Comparison of ENCODE assay signal across 11 mouse cellular contexts in the genomic region with DNA sequence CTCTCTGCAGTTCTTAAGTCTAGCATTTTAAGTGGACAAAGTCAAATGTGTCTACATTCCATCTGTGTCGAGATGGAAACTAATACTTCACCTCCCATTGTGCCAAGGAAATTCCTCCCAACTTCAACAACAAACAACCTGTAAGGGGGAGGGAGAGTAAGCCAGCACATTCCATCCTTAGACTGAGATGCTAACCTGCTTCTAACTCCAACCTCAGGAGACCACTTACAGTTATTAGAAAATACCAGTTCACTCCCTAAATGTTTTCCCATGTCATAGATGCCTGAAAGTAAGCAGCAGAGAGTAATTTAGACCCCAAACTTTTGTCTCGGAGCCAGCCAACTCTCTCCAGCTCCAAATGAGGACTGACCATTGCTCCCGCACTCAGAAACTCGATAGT. TPM values are rescaled to one million over a fixed set of nuclear protein-coding genes. Genes with fewer than 3 reads are reported as not detected.
DNase-seq lines count a peak whose midpoint lies in the region; ATAC-seq lines count a peak whose summit lies in the region.
"Had no signal": no experiment of that assay in that cellular context is flagged by ENCODE, and none has a peak within 500 bp of the region (broad histone marks: within the 10 kb centered on the region; RNA-seq: fewer than 3 reads in every experiment).

No protein-coding gene starts in this region.

- no peaks in the 10 kb centered on the region for H3K36me3 ChIP-seq in limb, embryonic 12.5 days
- H3K36me3 ChIP-seq in limb, embryonic 10.5 days = no peaks in the 10 kb centered on the region
- H3K36me3 ChIP-seq in embryonic facial prominence, embryonic 15.5 days = no peaks in the 10 kb centered on the region

- peaks cover 20% of the 10 kb centered on the region for H3K4me1 ChIP-seq in limb, embryonic 12.5 days (replicated peaks)
- H3K4me1 ChIP-seq in limb, embryonic 10.5 days = peaks cover 14% of the 10 kb centered on the region
- H3K4me1 ChIP-seq in embryonic facial prominence, embryonic 15.5 days = peaks cover 10% of the 10 kb centered on the region
- H3K4me1 ChIP-seq: forebrain, embryonic 13.5 days had no signal

- 43% methylated on average over 4 of the region's 4 CpGs for WGBS in limb, embryonic 12.5 days
- 73% methylated on average over 4 of the region's 4 CpGs for WGBS in limb, embryonic 10.5 days
- 38% methylated on average over 4 of the region's 4 CpGs for WGBS in embryonic facial prominence, embryonic 15.5 days

- intact Hi-C loops in heart, postnatal 25 days (cut with DNase I) = loop anchor here (5.0 kb wide), 1 partner anchor 43 kb away; no protein-coding TSS in a partner anchor

- no peaks in the 10 kb centered on the region for H3K9me3 ChIP-seq in limb, embryonic 12.5 days
- no peaks in the 10 kb centered on the region for H3K9me3 ChIP-seq in limb, embryonic 10.5 days (replicated peaks)
- no peaks in the 10 kb centered on the region for H3K9me3 ChIP-seq in embryonic facial prominence, embryonic 15.5 days (replicated peaks)
- H3K9me3 ChIP-seq: forebrain, embryonic 13.5 days had no signal

- no peak overlapping the region for H3K4me3 ChIP-seq in limb, embryonic 12.5 days (replicated peaks)
- no peak overlapping the region for H3K4me3 ChIP-seq in limb, embryonic 10.5 days
- H3K4me3 ChIP-seq in embryonic facial prominence, embryonic 15.5 days (replicated peaks) = peak overlapping the region; percentile 17
- H3K4me3 ChIP-seq: forebrain, embryonic 13.5 days had no signal

- no peak overlapping the region for H3K9ac ChIP-seq in limb, embryonic 12.5 days (replicated peaks)
- no peak overlapping the region for H3K9ac ChIP-seq in embryonic facial prominence, embryonic 15.5 days
- H3K9ac ChIP-seq: forebrain, embryonic 13.5 days; hindbrain, embryonic 14.5 days had no signal

- no peaks in the 10 kb centered on the region for H3K27me3 ChIP-seq in limb, embryonic 12.5 days
- no peaks in the 10 kb centered on the region for H3K27me3 ChIP-seq in limb, embryonic 10.5 days (ENCODE audit: low read depth, poor library complexity, severe bottlenecking)
- H3K27me3 ChIP-seq in embryonic facial prominence, embryonic 15.5 days = no peaks in the 10 kb centered on the region
- H3K27me3 ChIP-seq: forebrain, embryonic 13.5 days; Patski had no signal

- peak overlapping the region; percentile 13; the same call in 1 of the 2 replicates for H3K4me2 ChIP-seq in limb, embryonic 12.5 days
- peak overlapping the region; percentile 5 for H3K4me2 ChIP-seq in embryonic facial prominence, embryonic 15.5 days (replicated peaks)
- H3K4me2 ChIP-seq: forebrain, embryonic 13.5 days had no signal

- peak; percentile 88 for DNase-seq in heart, adult 11 months
- DNase-seq in heart, postnatal 25 days (ENCODE audit: low spot score) = no peak
- no peak for DNase-seq in limb, embryonic 10.5 days (ENCODE audit: low spot score)
- peak; percentile 37 for DNase-seq in lung, postnatal 25 days (ENCODE audit: low spot score)
- DNase-seq in gastrocnemius, adult 8-10 months (ENCODE audit: low spot score in 2 of 2) = no peak

- peak; percentile 48; the same call in 1 of the 2 replicates for ATAC-seq in limb, embryonic 12.5 days (ENCODE audit: insufficient number of reproducible peaks, insufficient read depth, low FRiP score, low TSS enrichment, low read depth)
- ATAC-seq in embryonic facial prominence, embryonic 15.5 days (ENCODE audit: insufficient number of reproducible peaks, low FRiP score, low TSS enrichment, low read depth) = no peak
- no peak for ATAC-seq in cerebellum, adult (ENCODE audit: insufficient number of reproducible peaks, low FRiP score, low TSS enrichment)
- ATAC-seq: forebrain, embryonic 13.5 days had no signal

- H3K27ac ChIP-seq in limb, embryonic 12.5 days = 0 out of 2 replicates have a peak overlapping the region, but pooled peaks have one; percentile 79
- no peak overlapping the region for H3K27ac ChIP-seq in limb, embryonic 10.5 days
- no peak overlapping the region; the same call in 1 of the 2 replicates for H3K27ac ChIP-seq in embryonic facial prominence, embryonic 15.5 days (replicated peaks)
- H3K27ac ChIP-seq: forebrain, embryonic 13.5 days had no signal

RNA-seq across cellular contexts. Expression of a gene that starts 7.9 kb away (rescaled TPM):
- 10 to 100 TPM; 93.1 to 99.1 TPM for total RNA-seq in heart, postnatal 25 days (2021)
- 14.0 and 15.5 TPM in 2 replicates for polyA plus RNA-seq in limb, embryonic 12.5 days (2016; fragmentation: Nextera tagmentation; extraction: Ambion mirVana)
- polyA plus RNA-seq in limb, embryonic 10.5 days (2016; fragmentation: Nextera tagmentation; extraction: Ambion mirVana) = 3.1 and 3.5 TPM in 2 replicates
- polyA plus RNA-seq in embryonic facial prominence, embryonic 15.5 days (2015; fragmentation: Nextera tagmentation; extraction: Ambion mirVana) = 79.8 and 83.1 TPM in 2 replicates
- 10 to 100 TPM; 18.0 to 23.3 (median 19.3) TPM for total RNA-seq in gastrocnemius, adult 8-10 months (2022)

Comparison
In these comparisons a context has a peak if more than half of its experiments do, and no peak if none do; other contexts are left out.
1. DNase-seq: peak in heart, adult 11 months (single experiment) and lung, postnatal 25 days (single experiment); none in heart, postnatal 25 days (single experiment), limb, embryonic 10.5 days (single experiment) and gastrocnemius, adult 8-10 months (0 of 2).